Mouse (Mus musculus): ENCODE data around the gene Zbtb2.

The Zbtb2 gene

GRCm38 (mm10) chr10:4387701-4388383, at the start of gene Zbtb2:
Gene Zbtb2 (minus strand): TSS chr10:4388108.
- peak; percentile 57 to 62 for DNase-seq

GRCm38 (mm10) chr10:4435416-4435815, 47.5 kb upstream of the Zbtb2 start:
- DNase-seq = no peak

- DNase-seq = peak in 1 of 2 experiments; percentile 10
Measured at GRCm38 (mm10) chr10:4433871-4434270, 46.0 kb upstream of the Zbtb2 start.

DNA sequence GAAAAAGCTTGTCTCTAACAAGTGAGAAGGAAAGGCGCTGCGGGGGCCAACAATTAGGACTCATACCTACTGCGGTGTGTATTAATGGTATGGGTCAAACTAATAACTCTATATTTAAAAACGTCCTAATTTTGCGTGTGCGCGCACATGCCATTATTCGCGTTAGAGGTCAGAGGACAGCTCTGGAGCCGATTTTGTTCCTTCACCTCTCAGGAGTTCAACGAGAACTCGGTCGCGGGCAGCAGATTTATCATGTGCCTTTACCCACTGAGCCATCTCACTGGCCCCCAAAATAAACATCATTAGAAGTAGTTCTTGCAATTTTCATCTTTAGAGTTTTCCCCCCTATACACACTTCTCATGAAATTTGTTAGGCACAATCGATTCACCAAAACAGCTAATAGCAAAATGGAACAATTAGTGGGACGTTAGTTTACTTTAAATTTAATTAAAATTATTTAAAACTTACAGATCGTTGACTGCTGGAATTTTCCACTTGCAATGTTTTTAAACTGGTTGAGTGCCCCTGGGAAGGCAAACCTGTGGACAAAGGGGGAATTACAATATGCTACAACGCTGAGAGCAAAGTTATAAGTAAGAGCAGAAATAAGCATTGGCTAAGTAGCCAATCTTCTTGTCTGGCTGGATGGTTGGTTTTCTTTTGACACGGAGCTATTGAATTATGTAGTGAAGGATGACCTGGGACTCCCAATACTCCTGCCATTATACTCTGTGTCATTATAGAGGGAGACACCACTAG, 45.3 kb upstream of the Zbtb2 start:
- DNase-seq = no peak

DNA sequence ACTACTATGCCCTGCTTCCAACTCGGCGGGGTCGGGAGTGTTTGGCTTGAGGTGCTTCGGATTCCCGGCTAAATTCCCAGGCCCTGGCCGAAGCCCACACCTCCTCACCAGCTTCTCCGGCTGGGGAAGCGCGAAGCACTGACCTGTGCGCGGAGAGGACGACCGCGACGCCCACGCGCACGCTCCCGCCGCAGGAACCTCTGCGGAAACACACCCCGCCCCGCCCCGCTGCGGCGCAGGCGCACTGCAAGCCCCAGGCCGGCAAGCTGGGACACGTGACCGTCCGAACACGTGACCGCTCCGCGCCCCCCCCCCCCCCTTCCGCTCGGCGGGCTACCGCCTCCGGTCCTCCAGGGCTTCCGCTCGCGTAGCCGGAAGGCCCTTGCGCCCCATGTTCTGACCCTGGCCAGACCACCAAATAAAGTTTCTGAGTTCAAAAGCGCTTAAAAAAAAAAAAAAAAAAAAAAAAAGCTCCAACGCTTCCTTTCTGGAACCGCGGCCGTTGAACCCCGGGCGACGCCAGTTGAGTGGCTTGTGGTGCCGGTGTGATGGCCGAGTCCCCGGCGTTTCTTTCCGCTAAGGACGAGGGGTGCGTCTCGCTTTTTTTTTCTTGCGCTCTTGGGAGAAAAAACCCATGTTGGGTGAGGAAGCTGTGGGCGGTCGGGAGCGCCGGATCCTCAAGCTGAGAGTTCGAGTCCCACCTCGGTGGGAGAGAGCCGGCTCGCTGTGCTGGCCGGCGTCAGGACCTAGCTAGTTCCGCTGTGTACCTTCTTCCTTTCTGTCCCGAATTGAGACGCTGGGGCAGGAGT, 44.4 kb upstream of the Zbtb2 start, which contains the start of the genes Rmnd1 and Armt1:
TSS of gene Rmnd1 (minus strand) at position 266 of the 809 bp plus-strand sequence.
TSS of gene Armt1 (plus strand) at position 345 of the 809 bp plus-strand sequence.
- DNase-seq = peak; percentile 94 to 96

- DNase-seq = no peak
Measured at GRCm38 (mm10) chr10:4431746-4432122, 43.8 kb upstream of the Zbtb2 start.

- peak in 1 of 2 experiments; percentile 7 for DNase-seq
Measured at GRCm38 (mm10) chr10:4430826-4431225, 42.9 kb upstream of the Zbtb2 start.

DNA sequence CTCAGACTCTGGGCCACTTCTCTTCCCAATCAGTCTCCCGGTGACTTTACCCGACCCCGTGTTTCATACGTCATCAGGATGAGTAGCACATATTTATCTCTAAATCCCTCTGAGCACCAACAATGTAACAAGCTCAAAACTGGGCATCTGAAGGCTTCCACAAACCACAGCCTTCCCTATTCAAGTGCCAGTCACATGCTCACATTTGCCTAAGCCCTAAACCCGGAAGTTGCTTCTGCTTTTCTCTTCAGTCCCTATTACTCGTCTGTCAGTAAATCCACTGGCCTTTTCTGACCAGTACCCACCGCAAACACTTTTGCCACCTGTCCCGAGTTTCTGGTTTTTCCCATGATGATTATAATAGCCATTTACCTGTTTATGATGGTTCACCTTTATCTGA, 42.5 kb upstream of the Zbtb2 start:
- DNase-seq = no peak

DNA sequence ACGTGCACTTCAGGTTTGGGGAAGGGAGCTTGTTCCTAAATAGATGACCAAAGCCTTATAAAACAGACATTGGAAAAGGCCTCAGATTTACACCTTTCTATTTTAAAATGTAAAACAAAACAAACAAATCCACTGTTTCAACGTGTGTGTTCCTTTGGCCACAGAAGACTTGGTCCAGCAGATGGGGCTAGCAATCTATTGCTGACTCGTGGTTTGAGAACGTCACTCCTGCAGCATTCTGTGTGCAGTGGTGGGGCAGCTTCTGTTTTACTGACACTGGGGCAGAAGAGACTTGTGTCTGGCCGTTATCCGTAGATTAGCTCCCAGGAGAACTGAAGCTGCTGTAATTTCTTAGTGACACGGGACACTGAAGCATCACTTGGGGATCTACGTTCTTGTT, 37.3 kb upstream of the Zbtb2 start:
- DNase-seq = no peak

DNA sequence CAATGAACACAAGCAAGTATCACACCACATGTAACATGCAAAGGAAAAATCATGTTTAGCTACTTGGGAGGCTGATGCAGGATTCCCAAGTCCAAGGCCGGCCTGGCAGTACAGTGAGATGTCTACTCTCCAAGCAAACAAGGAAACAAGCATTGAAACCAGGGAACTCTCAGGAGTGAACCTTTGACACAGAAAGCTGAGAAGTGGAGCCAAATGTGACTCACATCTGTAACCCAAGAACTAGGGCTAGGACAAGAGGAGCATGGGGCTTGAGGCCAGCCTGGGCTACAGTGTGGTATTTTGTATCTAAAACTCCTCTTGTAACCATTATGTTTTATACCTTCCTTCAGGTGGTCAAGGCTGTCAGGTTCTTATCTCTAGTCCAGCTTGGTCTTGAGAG, 19.3 kb upstream of the Zbtb2 start:
- DNase-seq = no peak

DNA sequence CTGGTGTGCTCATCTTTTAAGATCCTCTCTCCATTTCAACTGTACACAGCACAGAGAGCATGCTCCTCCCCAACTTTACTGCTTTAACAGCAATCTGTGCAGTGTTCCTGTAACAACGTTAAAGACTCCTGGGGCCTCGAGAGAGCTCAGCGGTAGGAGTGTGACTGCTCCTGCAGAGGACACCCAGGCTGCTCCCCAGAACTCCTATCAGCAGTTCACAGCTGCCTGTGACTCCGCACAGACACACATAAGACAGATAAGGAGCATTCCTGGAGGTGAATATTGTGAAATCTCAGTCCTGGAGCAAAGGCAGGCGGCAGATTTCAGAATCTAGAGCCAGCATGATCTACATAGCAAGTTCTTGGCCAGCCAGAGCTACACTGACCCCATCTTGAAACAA, 17.6 kb upstream of the Zbtb2 start:
- DNase-seq = no peak

- no peak for DNase-seq
Measured at GRCm38 (mm10) chr10:4404895-4405491, 17.1 kb upstream of the Zbtb2 start.

DNA sequence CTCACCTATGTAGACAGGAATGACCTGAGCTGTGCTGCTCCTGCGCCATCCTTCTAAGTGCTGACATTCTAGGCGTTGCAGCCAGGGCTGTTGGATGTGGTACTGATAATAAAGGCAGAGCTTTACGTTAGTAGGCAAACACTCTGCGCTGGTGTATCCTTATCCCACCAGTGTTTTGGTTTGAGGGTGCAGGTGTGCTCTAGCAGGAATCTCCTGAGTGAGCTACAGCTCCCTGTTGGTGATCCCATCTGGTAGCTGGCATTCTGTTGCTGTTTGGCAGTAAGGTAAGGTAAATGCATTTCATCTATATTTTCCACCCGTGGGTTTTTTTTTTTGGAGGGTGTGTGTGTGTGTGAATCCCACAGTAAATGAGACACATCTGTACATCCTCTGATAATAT, 10.2 kb upstream of the Zbtb2 start:
- no peak for DNase-seq

DNA sequence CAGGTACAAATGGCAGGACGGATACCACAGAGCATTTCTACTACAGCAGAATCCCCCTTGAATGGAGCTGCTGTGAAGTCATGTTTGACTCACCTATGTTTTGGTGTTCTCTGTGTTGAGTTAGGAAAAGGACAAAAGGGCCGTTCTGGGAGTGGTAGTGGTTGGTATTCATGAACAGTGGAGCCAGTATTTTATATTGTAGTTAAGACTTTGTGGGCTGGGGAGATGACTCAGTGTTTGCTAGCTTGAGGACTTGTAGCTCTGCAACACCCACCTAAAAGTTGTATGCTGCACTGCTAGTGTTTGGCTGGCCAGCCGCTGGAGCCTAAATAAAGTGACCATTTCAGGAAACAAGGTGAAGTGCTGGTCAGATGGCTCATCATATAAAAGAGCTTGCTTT, 7.4 kb upstream of the Zbtb2 start:
- no peak for DNase-seq

GRCm38 (mm10) chr10:4391851-4392250, 3.9 kb upstream of the Zbtb2 start:
- DNase-seq = peak in 1 of 2 experiments; percentile 34

DNA sequence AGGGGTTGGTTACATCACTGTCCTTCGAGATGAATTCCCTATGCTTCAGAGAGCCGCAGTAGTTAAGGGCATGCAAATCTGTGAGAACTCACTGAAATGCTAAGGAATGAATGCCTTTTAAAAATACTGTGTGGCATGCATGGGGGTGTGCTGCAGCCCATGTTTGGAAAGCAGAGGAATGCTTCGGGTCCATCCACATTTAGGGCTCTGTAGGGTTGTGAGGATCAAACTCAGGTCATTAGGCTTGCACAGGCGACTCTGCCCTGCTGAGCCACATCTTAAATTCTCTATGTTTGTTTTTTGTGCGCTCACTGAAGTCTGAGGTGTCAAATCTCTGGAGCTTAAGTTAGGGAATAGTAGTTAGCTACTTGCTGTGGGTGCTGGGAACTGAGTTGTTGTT, 3.2 kb upstream of the Zbtb2 start:
- no peak for DNase-seq

DNA sequence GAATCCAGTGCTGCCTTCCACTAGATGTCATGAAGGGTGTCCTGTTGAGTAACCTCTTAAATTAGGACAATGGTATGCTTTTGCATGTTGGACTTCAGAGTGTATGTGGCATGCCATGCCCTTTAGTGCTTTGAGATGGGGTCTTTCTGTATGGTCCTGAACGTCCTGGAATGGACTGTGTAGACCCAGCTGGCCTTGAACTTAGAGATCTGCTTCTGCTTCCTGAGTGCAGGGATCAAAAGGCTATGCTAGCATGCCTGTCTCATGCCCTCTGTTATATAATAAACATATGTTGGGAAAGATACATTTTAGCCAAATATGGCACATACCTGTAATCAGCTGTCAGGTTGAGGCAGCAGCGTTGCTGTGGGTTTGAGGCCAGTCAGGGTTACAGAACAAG, 2.6 kb upstream of the Zbtb2 start:
- DNase-seq = no peak

GRCm38 (mm10) chr10:4389461-4390112, 1.7 kb upstream of the Zbtb2 start:
- DNase-seq = no peak

GRCm38 (mm10) chr10:4389036-4389435, 1.1 kb upstream of the Zbtb2 start:
- DNase-seq = no peak

GRCm38 (mm10) chr10:4388384-4388745, 457 bp upstream of the Zbtb2 start:
- no peak for DNase-seq

DNA sequence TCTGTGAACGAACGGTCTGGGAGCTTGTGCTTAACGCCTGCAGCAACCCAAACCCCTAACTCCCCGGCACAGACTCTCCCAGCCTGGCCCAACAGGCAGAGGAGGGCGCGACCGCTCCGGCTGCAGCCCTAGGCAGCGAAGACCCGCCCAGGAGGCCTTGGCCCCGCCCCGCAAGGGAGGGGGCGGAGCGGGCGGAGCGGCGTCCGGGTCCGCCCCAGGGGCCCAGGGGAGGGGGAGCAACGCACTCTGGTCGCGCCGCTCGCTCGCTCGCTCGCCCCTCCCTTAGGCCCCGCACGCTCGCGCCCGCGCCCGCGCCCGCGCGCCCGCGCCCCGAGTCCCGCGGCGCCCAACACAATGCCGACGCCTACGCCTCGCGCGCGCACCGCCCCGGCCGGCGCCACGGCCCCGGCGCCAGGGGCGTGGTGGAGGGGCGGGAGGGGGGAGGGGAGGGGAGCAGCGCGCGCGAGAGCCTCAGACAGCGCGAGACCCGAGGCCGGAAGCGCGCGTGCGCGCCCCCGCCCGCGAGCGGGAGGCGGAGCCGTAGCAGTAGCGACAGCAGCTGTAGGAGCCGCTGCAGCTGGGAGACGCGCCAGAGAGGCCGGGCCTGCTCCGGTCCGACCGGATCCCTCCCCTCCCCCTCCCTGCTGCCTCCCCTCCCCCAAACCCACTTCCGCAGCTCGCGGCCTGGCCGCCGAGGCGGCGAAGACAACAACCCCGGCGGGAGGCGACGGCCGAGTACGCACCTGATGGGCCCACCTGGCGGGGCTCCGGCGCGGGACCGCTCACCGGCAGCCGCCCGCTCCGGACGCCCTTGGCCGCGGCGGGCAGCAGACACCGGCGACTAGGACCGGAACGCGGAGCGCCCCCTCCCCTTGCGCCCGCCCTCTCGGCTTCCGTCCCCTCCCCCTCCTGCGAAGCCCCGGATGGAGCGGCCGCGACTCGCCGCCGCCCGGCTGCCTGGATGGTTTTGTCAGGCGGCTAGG, 1.0 kb downstream of the Zbtb2 start:
- DNase-seq = peak; percentile 92 to 93

Data from spleen, adult 18-20 months (tissue).